Mouse (Mus musculus) lung, postnatal 0 days (tissue): Measurements from ENCODE around the gene B3gnt3. TPM values are rescaled to one million over a fixed set of nuclear protein-coding genes. Genes with fewer than 3 reads are reported as not detected.
"Not testable (repeated sequence)": the region's sequence is repeated elsewhere in the genome, so short reads cannot be mapped to it uniquely, and the experiment has no call there.

ENCODE experiments used
- ATAC-seq: fragments of 200-750 bp; cut with Nextera tagmentation; 2 replicates; pipeline ENCODE4 v1.8.0; 2017; ENCODE audit warnings: moderate library complexity
- DNase-seq: peaks from one replicate; pipeline ENCODE4 v3.0.0-alpha.2; 2016; ENCODE audit warnings: low spot score
- H3K27ac ChIP-seq: fragments of 300-500 bp; sonication (generic); 2 replicates; pipeline ENCODE4 v1.5.1; 2014; ENCODE audit warnings: antibody characterized with exemption, mild to moderate bottlenecking, low read length, mixed read lengths
- H3K27me3 ChIP-seq: fragments of 300-500 bp; sonication (generic); replicated peaks from 2 replicates; pipeline ENCODE4 v1.6.1; 2014; ENCODE audit warnings: low read length, mixed read lengths; ENCODE audit not compliant: insufficient read depth
- H3K36me3 ChIP-seq: fragments of 300-500 bp; sonication (generic); 2 replicates; pipeline ENCODE4 v1.6.1; 2014; ENCODE audit warnings: low read length, mixed read lengths; ENCODE audit not compliant: insufficient read depth
- H3K4me1 ChIP-seq: fragments of 300-500 bp; sonication (generic); 2 replicates; pipeline ENCODE4 v1.6.1; 2014; ENCODE audit warnings: antibody characterized with exemption, low read depth, low read length, mixed read lengths; ENCODE audit not compliant: insufficient read depth
- H3K4me2 ChIP-seq: fragments of 300-500 bp; sonication (generic); replicated peaks from 2 replicates; pipeline ENCODE4 v1.6.1; 2014; ENCODE audit warnings: low read depth, mild to moderate bottlenecking, low read length, moderate library complexity, mixed read lengths
- H3K4me3 ChIP-seq: fragments of 300-500 bp; sonication (generic); 2 replicates; pipeline ENCODE4 v1.5.1; 2014; ENCODE audit warnings: low read depth, low read length
- H3K9ac ChIP-seq: fragments of 300-500 bp; sonication (generic); replicated peaks from 2 replicates; pipeline ENCODE4 v1.6.1; 2014; ENCODE audit warnings: low read depth, mild to moderate bottlenecking
- H3K9me3 ChIP-seq: fragments of 300-500 bp; sonication (generic); 2 replicates; pipeline ENCODE4 v1.6.1; 2016; ENCODE audit warnings: low read length, mixed read lengths
- CTCF ChIP-seq: IDR thresholded peaks from 2 replicates; pipeline ENCODE4 v1.5.1; 2016; ENCODE audit warnings: antibody characterized with exemption, mild to moderate bottlenecking
- EP300 ChIP-seq: IDR thresholded peaks from 2 replicates; pipeline ENCODE4 v1.6.1; 2016; ENCODE audit warnings: antibody characterized with exemption, mild to moderate bottlenecking, control low read depth
- WGBS: fragments of 180-500 bp; shearing (Covaris S2); extraction: QIAGEN DNeasy Blood & Tissue Kit; methylation state at CpG from one replicate; pipeline ENCODE4 v1.1.7; 2014; 5-methylcytosine and 5-hydroxymethylcytosine counted together
- polyA plus RNA-seq: library from polyadenylated mRNA; unstranded; fragments of >200 nt; fragmentation: Nextera tagmentation; extraction: Ambion mirVana; gene quantifications from 2 replicates; pipeline ENCODE4 v1.2.1, GENCODE M21; 2015

The B3gnt3 gene
- polyA plus RNA-seq, 1 experiment from 2014 or later, result 12.1 TPM

DNA sequence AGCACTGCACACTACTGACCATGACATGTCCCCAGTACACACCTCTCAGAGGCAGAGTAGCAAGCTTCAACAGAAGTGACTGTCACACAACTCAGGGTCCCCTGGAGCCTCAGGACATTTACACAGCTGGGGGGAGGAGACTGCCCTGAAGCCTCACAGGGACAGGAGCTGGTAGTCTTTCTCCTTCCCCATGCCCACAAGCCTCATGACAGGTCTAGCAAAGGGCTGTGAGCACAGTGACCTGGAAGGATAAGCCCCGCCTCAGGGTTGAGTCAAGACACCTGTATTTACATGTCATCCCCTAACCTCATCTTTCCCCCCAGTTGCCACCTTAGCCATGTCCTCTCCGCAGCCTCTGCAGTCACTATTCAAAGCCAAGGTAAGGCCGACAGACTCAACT, 39.6 kb upstream of the B3gnt3 start:
- H3K27ac ChIP-seq, result no peak overlapping the region
- no peaks in the 10 kb centered on the region; the same call in 1 of the 2 replicates for H3K4me1 ChIP-seq
- no peaks in the 10 kb centered on the region for H3K9me3 ChIP-seq
- H3K27me3 ChIP-seq, result no peaks in the 10 kb centered on the region
- 0 out of 2 replicates have a peak, but pooled peaks have one; percentile 3 for ATAC-seq
- H3K9ac ChIP-seq, result no peak overlapping the region
- no peak overlapping the region for H3K4me3 ChIP-seq
- H3K36me3 ChIP-seq, result no peaks in the 10 kb centered on the region
- H3K4me2 ChIP-seq, result peak overlapping the region; percentile 43
- no peak for DNase-seq
- 29% methylated on average over 3 of the region's 3 CpGs for WGBS
- no peak for TF ChIP-seq EP300
- TF ChIP-seq CTCF, result no peak

DNA sequence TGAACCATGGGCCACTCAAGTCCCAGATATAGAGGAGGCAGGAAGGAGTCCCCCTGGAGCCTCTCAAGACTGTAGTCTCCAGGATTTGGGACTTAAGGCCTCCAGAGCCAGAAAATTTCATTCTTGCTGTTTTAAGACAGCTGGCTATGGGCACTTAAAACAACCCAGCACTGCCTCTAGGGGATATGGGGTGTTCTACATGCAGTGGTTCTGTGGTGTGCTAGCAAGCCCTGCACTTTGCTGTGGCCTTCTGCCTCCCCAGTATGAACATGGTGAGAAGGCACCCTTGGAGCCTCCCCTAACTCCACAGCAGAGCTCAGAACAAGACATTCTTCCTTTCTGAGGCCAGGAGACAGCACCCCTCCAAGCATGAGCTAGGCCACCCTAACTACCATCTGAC, 36.7 kb upstream of the B3gnt3 start:
- H3K4me1 ChIP-seq, H3K9ac ChIP-seq, DNase-seq, H3K36me3 ChIP-seq, H3K27me3 ChIP-seq, ATAC-seq, H3K4me3 ChIP-seq, H3K9me3 ChIP-seq, H3K27ac ChIP-seq, H3K4me2 ChIP-seq: not testable (repeated sequence)

DNA sequence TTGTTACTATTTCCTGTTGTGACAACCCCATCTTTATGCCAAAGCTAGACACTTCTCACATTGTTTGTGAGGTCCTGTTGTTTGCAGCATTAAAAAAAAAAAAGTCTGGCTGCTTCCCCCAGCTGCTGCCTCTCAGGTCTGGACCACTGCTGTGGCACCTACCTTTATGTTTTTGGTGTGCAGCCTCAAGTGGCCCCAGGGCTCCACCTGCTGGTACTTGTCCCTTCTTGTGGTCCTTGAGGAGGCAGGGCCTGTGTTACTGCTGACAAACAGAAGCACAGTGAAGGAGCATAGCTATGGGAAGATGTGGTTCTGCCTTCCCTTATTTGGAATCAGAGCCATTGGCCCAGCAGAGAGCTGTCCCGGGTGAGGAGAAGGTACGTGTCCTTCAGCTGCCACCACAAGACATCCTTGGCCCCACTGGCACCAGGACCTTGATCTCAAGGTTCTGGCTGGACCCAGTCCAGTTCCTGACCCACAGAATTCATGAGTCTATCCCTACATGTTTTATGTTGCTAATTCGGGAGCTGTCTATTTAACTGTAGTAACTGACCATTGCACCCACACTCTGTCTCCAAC, 30.2 kb upstream of the B3gnt3 start:
- WGBS, result 49% methylated on average over 3 of the region's 3 CpGs
- ATAC-seq (peak; percentile 43; the same call in 1 of the 2 replicates), DNase-seq (no peak)
- Histone ChIP-seq H3K27ac (no peak overlapping the region), H3K4me2 (no peak overlapping the region), H3K9me3 (no peaks in the 10 kb centered on the region), H3K9ac (no peak overlapping the region), H3K4me1 (no peaks in the 10 kb centered on the region), H3K27me3 (no peaks in the 10 kb centered on the region), H3K4me3 (no peak overlapping the region), H3K36me3 (no peaks in the 10 kb centered on the region)
- TF ChIP-seq CTCF (peak; percentile 67), EP300 (no peak)

DNA sequence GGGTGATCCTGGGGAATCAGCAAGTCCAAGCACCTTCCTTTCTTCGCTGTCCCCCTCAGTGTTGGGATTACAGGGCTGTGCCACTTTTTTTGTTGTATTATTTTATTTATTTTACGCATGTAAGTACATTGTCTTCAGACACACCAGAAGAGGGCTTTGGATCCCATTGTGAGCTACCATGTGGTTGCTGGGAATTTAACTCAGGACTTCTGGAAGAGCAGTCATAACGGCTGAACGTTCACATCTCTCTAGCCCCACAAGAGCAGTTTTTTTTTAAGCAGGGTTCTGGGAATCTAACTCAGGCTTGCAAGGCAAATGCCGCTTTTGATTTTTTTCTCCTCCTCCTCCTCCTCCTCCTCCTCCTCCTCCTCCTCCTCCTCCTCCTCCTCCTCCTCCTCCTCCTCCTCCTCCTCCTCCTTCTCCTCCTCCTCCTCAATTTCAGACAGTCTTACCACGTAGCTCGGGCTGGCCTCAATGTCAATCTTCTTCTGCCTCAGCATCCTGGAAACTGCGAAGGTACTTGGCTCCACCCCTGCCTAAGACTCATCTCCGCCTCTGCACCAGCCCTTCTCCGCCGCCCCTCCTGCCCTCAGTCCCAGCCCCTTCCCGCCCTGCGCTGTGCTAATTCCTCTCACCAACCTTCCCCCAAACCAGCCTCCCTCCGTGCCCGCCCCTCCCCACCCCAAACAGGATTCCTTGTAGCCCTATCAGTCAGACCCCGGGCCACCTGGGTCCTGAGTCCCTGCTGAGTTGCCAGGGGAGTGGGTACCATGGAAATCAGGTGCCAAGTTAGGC, 27.4 kb upstream of the B3gnt3 start:
- no peak overlapping the region for H3K27ac ChIP-seq
- no peak for TF ChIP-seq EP300
- TF ChIP-seq CTCF, result no peak
- no peak for DNase-seq
- no peaks in the 10 kb centered on the region for H3K9me3 ChIP-seq
- H3K36me3 ChIP-seq, result no peaks in the 10 kb centered on the region
- H3K9ac ChIP-seq, result no peak overlapping the region
- 5% methylated on average over 14 of the region's 16 CpGs for WGBS
- 0 out of 2 replicates have a peak, but pooled peaks cover 4% of the 10 kb centered on the region for H3K4me1 ChIP-seq
- H3K4me2 ChIP-seq, result peak overlapping the region; percentile 34
- H3K27me3 ChIP-seq, result no peaks in the 10 kb centered on the region
- peak overlapping the region; percentile 0; the same call in 1 of the 2 replicates for H3K4me3 ChIP-seq
- ATAC-seq, result no peak

DNA sequence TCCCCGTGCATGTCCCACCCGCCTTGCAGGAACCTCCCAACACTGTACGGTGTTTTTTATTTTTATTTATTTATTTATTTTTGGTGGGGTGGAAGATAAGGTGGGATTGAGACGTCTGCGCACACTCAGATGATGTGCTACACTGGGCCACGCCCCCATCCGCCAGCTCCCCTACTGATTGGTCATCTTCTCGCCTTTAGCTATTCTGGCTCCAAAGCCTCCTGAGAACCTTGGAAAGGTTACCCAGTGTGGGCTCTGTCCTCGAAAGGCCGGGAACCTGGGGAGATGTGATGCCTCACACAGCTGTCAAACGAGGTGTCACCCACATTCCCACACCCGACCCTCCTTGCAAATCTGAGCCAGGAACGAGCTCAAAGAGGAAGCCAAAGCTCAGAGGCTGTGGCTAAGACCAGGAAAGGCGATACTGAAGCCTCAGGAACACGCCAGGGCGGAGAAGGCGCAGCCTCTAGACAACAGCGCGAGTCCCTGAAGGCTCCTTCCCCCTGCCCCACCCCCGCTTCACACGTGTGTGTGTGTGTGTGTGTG, 26.7 kb upstream of the B3gnt3 start:
- DNase-seq (no peak), ATAC-seq (peak; percentile 18; the same call in 1 of the 2 replicates)
- no peak for TF ChIP-seq CTCF
- TF ChIP-seq EP300, result no peak
- no peaks in the 10 kb centered on the region for H3K27me3 ChIP-seq
- 0 out of 2 replicates have a peak, but pooled peaks cover 4% of the 10 kb centered on the region for H3K4me1 ChIP-seq
- WGBS, result 10% methylated on average over 19 of the region's 21 CpGs
- H3K36me3 ChIP-seq, result no peaks in the 10 kb centered on the region
- H3K4me3 ChIP-seq, result peak overlapping the region; percentile 0; the same call in 1 of the 2 replicates
- H3K4me2 ChIP-seq, result peak overlapping the region; percentile 34
- no peak overlapping the region for H3K27ac ChIP-seq
- no peak overlapping the region for H3K9ac ChIP-seq
- no peaks in the 10 kb centered on the region for H3K9me3 ChIP-seq

DNA sequence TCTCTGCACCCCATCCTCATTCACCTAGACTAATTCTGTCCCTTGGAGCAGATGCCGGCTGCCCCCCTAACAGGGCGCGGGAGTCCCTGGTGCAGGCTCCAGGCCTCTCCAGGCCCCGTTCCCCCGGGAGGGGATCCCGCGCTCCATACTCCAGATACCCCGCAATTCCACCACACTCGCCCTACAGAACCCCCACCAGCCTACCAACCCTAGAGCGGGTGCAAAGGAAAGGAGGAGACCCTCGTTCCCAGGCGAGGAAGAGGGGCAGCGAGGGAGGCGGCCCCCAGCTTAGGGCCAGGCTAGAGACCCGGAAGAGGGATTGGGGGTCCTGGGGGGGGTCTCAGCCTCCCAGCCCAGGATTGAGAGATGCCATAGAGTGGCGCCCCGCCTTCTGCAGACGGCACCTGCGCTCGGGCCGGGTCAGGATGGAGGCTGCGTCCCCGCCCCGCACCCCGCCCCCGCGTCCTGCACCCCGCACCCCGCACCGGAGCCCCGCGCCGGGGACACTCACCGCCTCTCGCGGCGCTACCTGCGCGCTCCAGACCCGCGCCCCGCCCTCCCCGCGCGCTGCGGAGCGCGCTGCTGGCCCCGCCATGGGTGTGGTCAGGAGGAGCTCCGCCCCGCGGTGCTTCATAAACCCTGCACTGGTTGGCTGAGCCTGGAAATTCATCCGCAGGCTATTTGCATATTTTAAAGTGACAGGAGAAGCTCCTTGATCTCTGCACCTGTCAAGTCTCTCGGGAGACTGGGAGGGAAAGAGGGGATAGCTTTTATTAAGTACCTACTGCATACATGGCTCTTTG, 23.7 kb upstream of the B3gnt3 start, which contains the start of gene Fcho1:
TSS of gene Fcho1 (minus strand) at position 595 of the 803 bp plus-strand sequence.
- Histone ChIP-seq H3K27me3 (no peaks in the 10 kb centered on the region), H3K27ac (no peak within 1 kb of the TSS), H3K4me1 (0 out of 2 replicates have a peak, but pooled peaks cover 4% of the 10 kb centered on the region), H3K4me3 (peak within 1 kb of the TSS; percentile 44), H3K4me2 (peak within 1 kb of the TSS; percentile 69), H3K36me3 (no peaks in the 10 kb centered on the region), H3K9me3 (no peaks in the 10 kb centered on the region), H3K9ac (no peak within 1 kb of the TSS)
- TF ChIP-seq CTCF (no peak), EP300 (no peak)
- ATAC-seq (peak; percentile 93), DNase-seq (peak; percentile 90)
- 4% methylated on average over 37 of the region's 54 CpGs for WGBS
